Mouse (Mus musculus) liver, embryonic 16.5 days (tissue): ENCODE results near the gene Cenpv. TPM values are rescaled to one million over a fixed set of nuclear protein-coding genes. Genes with fewer than 3 reads are reported as not detected.

Experiments
- ATAC-seq: fragments of 200-750 bp; cut with Nextera tagmentation; 2 replicates; pipeline ENCODE4 v1.8.0; 2017; ENCODE audit warnings: low read depth, mild to moderate bottlenecking, moderate number of reproducible peaks, moderate library complexity
- H3K27ac ChIP-seq: fragments of 300-500 bp; sonication (generic); 2 replicates; pipeline ENCODE4 v1.5.1; 2014; ENCODE audit warnings: mild to moderate bottlenecking, low read length
- H3K27me3 ChIP-seq: fragments of 300-500 bp; sonication (generic); 2 replicates; pipeline ENCODE4 v1.6.1; 2014; ENCODE audit warnings: low read depth, low read length, mixed read lengths; ENCODE audit not compliant: control insufficient read depth, insufficient read depth
- H3K36me3 ChIP-seq: fragments of 300-500 bp; sonication (generic); 2 replicates; pipeline ENCODE4 v1.6.1; 2014; ENCODE audit warnings: mild to moderate bottlenecking; ENCODE audit not compliant: control insufficient read depth, insufficient read depth
- H3K4me1 ChIP-seq: fragments of 300-500 bp; sonication (generic); 2 replicates; pipeline ENCODE4 v1.6.1; 2014; ENCODE audit warnings: low read depth, low read length, mixed read lengths; ENCODE audit not compliant: control insufficient read depth
- H3K4me2 ChIP-seq: fragments of 300-500 bp; sonication (generic); 2 replicates; pipeline ENCODE4 v1.6.1; 2014; ENCODE audit warnings: low read depth, low read length, mixed read lengths
- H3K4me3 ChIP-seq: fragments of 300-500 bp; sonication (generic); 2 replicates; pipeline ENCODE4 v1.5.1; 2014; ENCODE audit warnings: low read depth, mild to moderate bottlenecking, low read length
- H3K9ac ChIP-seq: fragments of 300-500 bp; sonication (generic); 2 replicates; pipeline ENCODE4 v1.6.1; 2014; ENCODE audit warnings: low read depth, low read length
- H3K9me3 ChIP-seq: fragments of 300-500 bp; sonication (generic); replicated peaks from 2 replicates; pipeline ENCODE4 v1.6.1; 2016; ENCODE audit warnings: low read length; ENCODE audit not compliant: control insufficient read depth
- WGBS: fragments of 180-500 bp; shearing (Covaris S2); extraction: QIAGEN DNeasy Blood & Tissue Kit; methylation state at CpG from one replicate; pipeline ENCODE4 v1.1.7; 2014; ENCODE audit not compliant: insufficient replicate concordance; 5-methylcytosine and 5-hydroxymethylcytosine counted together
- polyA plus RNA-seq: library from polyadenylated mRNA; unstranded; fragments of >200 nt; fragmentation: Nextera tagmentation; extraction: Ambion mirVana; gene quantifications from 2 replicates; pipeline ENCODE4 v1.2.1, GENCODE M21; 2015

The Cenpv gene
- polyA plus RNA-seq, result 4.5 and 7.2 TPM in 2 replicates

- Histone ChIP-seq H3K36me3 (no peaks in the 10 kb centered on the region), H3K27me3 (0 out of 2 replicates have a peak, but pooled peaks cover 3% of the 10 kb centered on the region), H3K4me1 (peaks cover 12% of the 10 kb centered on the region), H3K9ac (peak within 1 kb of the TSS; percentile 89), H3K4me3 (peak within 1 kb of the TSS; percentile 79), H3K4me2 (peak within 1 kb of the TSS; percentile 97), H3K9me3 (no peaks in the 10 kb centered on the region), H3K27ac (peak within 1 kb of the TSS; percentile 80)
- 5% methylated on average over 57 of the region's 57 CpGs for WGBS
- peak; percentile 79 for ATAC-seq
These were observed at the start of gene Cenpv for GRCm38 (mm10) chr11:62539089-62539890. Gene Cenpv (minus strand): TSS chr11:62539261.

- Histone ChIP-seq H3K9me3 (no peaks in the 10 kb centered on the region), H3K36me3 (no peaks in the 10 kb centered on the region; the same call in 1 of the 2 replicates), H3K27me3 (no peaks in the 10 kb centered on the region), H3K4me1 (peaks cover 8% of the 10 kb centered on the region), H3K4me2 (no peak overlapping the region), H3K4me3 (no peak overlapping the region), H3K27ac (no peak overlapping the region), H3K9ac (no peak overlapping the region)
- no peak for ATAC-seq
- WGBS, result 59% methylated on average over 5 of the region's 5 CpGs
These were observed 48.0 kb upstream of the Cenpv start for GRCm38 (mm10) chr11:62587034-62587433.

GRCm38 (mm10) chr11:62584671-62585206, 45.7 kb upstream of the Cenpv start:
- no peak overlapping the region for H3K4me3 ChIP-seq
- no peaks in the 10 kb centered on the region for H3K27me3 ChIP-seq
- H3K9me3 ChIP-seq, result no peaks in the 10 kb centered on the region
- H3K9ac ChIP-seq, result no peak overlapping the region
- H3K4me2 ChIP-seq, result no peak overlapping the region
- 59% methylated on average over 9 of the region's 9 CpGs for WGBS
- H3K27ac ChIP-seq, result no peak overlapping the region
- no peaks in the 10 kb centered on the region; the same call in 1 of the 2 replicates for H3K36me3 ChIP-seq
- no peak for ATAC-seq
- peaks cover 8% of the 10 kb centered on the region for H3K4me1 ChIP-seq

GRCm38 (mm10) chr11:62583031-62583430, 44.0 kb upstream of the Cenpv start:
- 84% methylated on average over 6 of the region's 6 CpGs for WGBS

DNA sequence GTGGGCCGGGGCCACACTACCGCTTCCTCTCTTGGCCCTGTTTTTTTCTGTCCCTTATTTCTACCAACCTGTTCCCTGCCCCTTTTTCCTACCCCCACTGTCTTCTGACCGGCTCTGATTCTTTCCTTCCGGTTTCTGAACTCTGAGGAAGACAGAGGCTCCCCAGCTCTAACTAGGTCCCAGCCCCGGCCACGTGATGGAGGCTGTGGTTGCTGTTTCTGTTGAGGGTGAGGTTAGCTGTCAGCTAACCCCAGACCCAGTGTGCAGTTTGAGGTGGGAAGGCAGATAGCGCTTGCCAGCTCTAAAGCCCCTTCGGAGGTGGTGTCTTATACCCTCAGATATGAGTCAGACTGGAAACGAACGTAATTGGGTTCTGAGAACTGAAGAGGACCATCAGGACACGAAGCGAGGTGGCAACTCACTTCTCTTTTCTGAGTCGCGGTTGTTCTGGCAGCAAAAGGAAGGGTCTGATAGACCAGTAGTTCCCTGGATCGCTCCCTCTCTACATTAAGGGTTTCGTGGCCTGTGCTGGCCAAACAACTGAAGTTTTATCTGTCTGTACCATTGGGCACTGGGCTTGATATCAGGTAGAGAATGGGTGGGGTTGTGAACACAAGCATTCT, 37.6 kb upstream of the Cenpv start:
- Histone ChIP-seq H3K4me1 (peaks cover 23% of the 10 kb centered on the region), H3K4me3 (peak overlapping the region; percentile 67), H3K4me2 (peak overlapping the region; percentile 96), H3K9me3 (no peaks in the 10 kb centered on the region), H3K36me3 (no peaks in the 10 kb centered on the region), H3K27ac (peak overlapping the region; percentile 61), H3K27me3 (no peaks in the 10 kb centered on the region), H3K9ac (peak overlapping the region; percentile 63)
- 12% methylated on average over 16 of the region's 16 CpGs for WGBS
- peak; percentile 57 for ATAC-seq

More at GRCm38 (mm10) chr11:62583031-62583430, 44.0 kb upstream of the Cenpv start:
- Histone ChIP-seq H3K4me3 (no peak overlapping the region), H3K27ac (no peak overlapping the region), H3K4me2 (no peak overlapping the region), H3K36me3 (no peaks in the 10 kb centered on the region; the same call in 1 of the 2 replicates), H3K27me3 (no peaks in the 10 kb centered on the region), H3K9me3 (no peaks in the 10 kb centered on the region), H3K9ac (no peak overlapping the region), H3K4me1 (peaks cover 8% of the 10 kb centered on the region)
- ATAC-seq, result no peak

DNA sequence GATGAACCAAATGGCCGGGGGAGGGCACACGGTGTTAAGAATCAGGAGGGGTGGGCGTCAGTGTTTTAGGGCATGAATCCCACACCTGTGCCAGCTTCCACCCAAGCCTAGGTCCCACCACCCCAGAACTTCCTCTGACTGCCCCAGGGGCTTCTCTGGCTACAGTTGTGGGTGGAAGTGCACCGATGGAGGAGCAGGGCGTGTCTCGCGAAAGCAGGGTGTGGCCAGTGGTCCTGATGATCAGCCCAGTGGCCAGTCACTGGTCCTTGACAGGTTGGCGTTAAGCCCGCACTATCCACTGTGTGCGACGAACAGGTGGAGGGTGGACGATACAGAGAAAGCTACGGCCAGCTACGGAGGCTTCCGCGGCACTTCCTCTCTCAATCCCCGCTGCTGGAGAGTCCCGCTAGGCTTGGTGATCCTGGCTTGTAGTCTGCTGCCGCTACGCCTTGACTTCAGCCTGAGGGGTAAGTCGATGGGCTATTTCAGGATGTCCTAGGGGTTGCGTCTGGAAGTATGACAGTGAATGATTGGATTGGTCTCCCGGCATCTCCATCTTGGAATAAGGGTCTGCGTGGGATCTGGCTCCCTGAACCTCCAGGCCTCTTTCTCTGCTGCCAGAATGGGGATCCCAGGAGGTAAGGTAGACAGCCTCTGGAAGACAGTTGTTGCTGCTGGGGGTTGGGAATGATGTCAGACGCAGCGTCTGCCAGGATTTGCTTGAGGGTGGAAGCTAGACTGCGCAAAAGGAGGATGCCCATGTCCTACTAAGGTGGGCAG, 36.8 kb upstream of the Cenpv start:
- Histone ChIP-seq H3K9me3 (no peaks in the 10 kb centered on the region), H3K27ac (peak overlapping the region; percentile 61), H3K4me2 (peak overlapping the region; percentile 96), H3K4me3 (peak overlapping the region; percentile 67), H3K27me3 (no peaks in the 10 kb centered on the region), H3K4me1 (peaks cover 23% of the 10 kb centered on the region), H3K36me3 (no peaks in the 10 kb centered on the region), H3K9ac (peak overlapping the region; percentile 63)
- WGBS, result 3% methylated on average over 27 of the region's 27 CpGs
- ATAC-seq, result peak; percentile 72

DNA sequence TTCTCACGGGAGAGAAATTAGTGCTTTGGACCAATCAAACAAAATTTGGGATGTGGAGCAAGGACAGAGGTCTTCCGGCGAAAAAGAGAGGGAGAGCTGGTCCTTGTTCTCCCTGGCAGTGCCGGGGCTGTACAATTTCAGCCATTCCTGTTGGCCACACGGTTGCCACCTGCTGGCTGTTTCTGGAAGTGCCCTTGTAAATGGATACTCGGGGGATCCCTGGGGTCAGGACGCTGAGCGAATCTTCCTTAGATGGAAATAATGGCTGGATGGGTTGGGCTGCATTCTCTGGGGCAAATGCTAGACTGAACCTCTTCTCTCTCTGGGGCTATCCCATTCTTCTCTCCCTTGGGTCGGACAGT, 36.2 kb upstream of the Cenpv start:
- ATAC-seq, result peak; percentile 62
- H3K9ac ChIP-seq, result peak overlapping the region; percentile 63
- no peaks in the 10 kb centered on the region for H3K27me3 ChIP-seq
- H3K9me3 ChIP-seq, result no peaks in the 10 kb centered on the region
- H3K4me2 ChIP-seq, result peak overlapping the region; percentile 96
- no peaks in the 10 kb centered on the region for H3K36me3 ChIP-seq
- 1% methylated on average over 9 of the region's 9 CpGs for WGBS
- H3K4me1 ChIP-seq, result peaks cover 23% of the 10 kb centered on the region
- H3K4me3 ChIP-seq, result peak overlapping the region; percentile 67
- peak overlapping the region; percentile 61; the same call in 1 of the 2 replicates for H3K27ac ChIP-seq

GRCm38 (mm10) chr11:62574703-62575085, 35.6 kb upstream of the Cenpv start:
- no peak overlapping the region for H3K27ac ChIP-seq
- H3K4me1 ChIP-seq, result peaks cover 23% of the 10 kb centered on the region
- no peaks in the 10 kb centered on the region for H3K9me3 ChIP-seq
- 53% methylated on average over 4 of the region's 4 CpGs for WGBS
- no peaks in the 10 kb centered on the region for H3K36me3 ChIP-seq
- H3K27me3 ChIP-seq, result no peaks in the 10 kb centered on the region
- no peak overlapping the region for H3K4me3 ChIP-seq
- H3K4me2 ChIP-seq, result peak overlapping the region; percentile 96
- no peak for ATAC-seq
- H3K9ac ChIP-seq, result no peak overlapping the region
